8 mouse cellular contexts compared by ENCODE assay signal in the genomic region with DNA sequence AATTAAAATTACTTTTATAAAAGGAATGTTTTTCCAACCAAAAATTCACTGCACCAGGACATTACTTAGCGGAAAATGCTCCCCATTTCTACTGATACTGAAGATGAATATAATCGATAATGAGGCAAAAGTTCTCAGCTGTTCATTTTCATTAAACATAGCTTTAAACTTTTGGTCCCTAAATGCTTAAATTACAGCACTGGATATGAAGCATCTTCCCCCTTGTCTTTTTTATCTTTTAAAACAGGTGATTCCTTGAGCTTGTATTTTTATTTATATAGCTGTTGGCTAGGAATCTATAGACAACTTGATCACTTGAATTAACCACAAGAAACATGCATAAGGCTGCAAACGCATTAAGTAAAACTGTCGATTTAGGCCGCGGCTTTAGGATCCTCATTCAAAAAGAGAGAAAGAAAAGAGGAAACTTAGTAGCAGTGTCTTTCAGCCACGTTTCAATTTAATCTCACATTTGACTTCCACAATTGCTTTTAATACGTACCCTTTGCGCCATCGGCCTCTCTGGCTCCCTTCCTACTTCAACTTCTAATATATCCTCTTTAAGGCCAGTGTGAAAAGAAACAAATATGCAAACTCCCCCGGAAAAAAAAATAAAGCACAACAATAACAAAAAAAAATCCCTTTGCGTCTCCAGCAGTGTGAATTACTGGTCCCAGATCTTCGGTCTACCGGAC. TPM values are rescaled to one million over a fixed set of nuclear protein-coding genes. Genes with fewer than 3 reads are reported as not detected.
DNase-seq lines count a peak whose midpoint lies in the region; ATAC-seq and TF ChIP-seq lines count a peak whose summit lies in the region.

No protein-coding gene starts in this region.

- peaks cover 14% of the 10 kb centered on the region for H3K36me3 ChIP-seq in embryonic facial prominence, embryonic 14.5 days (ENCODE audit: control insufficient read depth, insufficient read depth, low read length)
- no peaks in the 10 kb centered on the region for H3K36me3 ChIP-seq in intestine, postnatal 0 days (ENCODE audit: control insufficient read depth, insufficient read depth)
- peaks cover 9% of the 10 kb centered on the region; the same call in 1 of the 2 replicates for H3K36me3 ChIP-seq in neural tube, embryonic 13.5 days

- DNase-seq in left cerebral cortex, adult 2 months (ENCODE audit: extremely low spot score in 1 of 2, low spot score in 2 of 2), result no peak
- DNase-seq in left cerebral cortex, postnatal 36 days (ENCODE audit: low spot score in 2 of 2), result no peak
- no peak for DNase-seq in embryonic facial prominence, embryonic 14.5 days (ENCODE audit: low spot score)
- DNase-seq in adrenal gland, postnatal 25 days, result no peak
- no peak for DNase-seq in cerebellum, adult 11 months
- DNase-seq in frontal cortex, adult 2 months (ENCODE audit: extremely low spot score in 1 of 2, low spot score in 1 of 2), result no peak

- H3K9me3 ChIP-seq in embryonic facial prominence, embryonic 14.5 days (ENCODE audit: control insufficient read depth, low read length), result no peaks in the 10 kb centered on the region
- no peaks in the 10 kb centered on the region for H3K9me3 ChIP-seq in intestine, postnatal 0 days (ENCODE audit: control insufficient read depth)
- H3K9me3 ChIP-seq in neural tube, embryonic 13.5 days, result no peaks in the 10 kb centered on the region

- peak overlapping the region; percentile 98 for H3K9ac ChIP-seq in embryonic facial prominence, embryonic 14.5 days (ENCODE audit: low read depth, low read length)
- H3K9ac ChIP-seq in intestine, postnatal 0 days (ENCODE audit: low read depth, low read length), result peak overlapping the region; percentile 79
- H3K9ac ChIP-seq in neural tube, embryonic 13.5 days, result peak overlapping the region; percentile 100

- WGBS in embryonic facial prominence, embryonic 14.5 days, result 4% methylated on average over 14 of the region's 14 CpGs
- 5% methylated on average over 14 of the region's 14 CpGs for WGBS in intestine, postnatal 0 days
- under 1% methylated on average over 14 of the region's 14 CpGs for WGBS in neural tube, embryonic 13.5 days

- intact Hi-C loops in left cerebral cortex, adult 2 months (cut with DNase I), result loop anchor here (2.0 to 5.0 kb wide), 2 partner anchors 141 to 1066 kb away; a partner anchor contains a TSS
- intact Hi-C loops in left cerebral cortex, postnatal 36 days (cut with DNase I), result loop anchor here (5.0 kb wide), 1 partner anchor 266 kb away; no protein-coding TSS in a partner anchor

- peak overlapping the region; percentile 90 for H3K4me2 ChIP-seq in embryonic facial prominence, embryonic 14.5 days (ENCODE audit: low read depth, low read length)
- H3K4me2 ChIP-seq in intestine, postnatal 0 days (replicated peaks; ENCODE audit: low read depth), result peak overlapping the region; percentile 90
- H3K4me2 ChIP-seq in neural tube, embryonic 13.5 days, result peak overlapping the region; percentile 92

- peak overlapping the region; percentile 48 for H3K4me3 ChIP-seq in left cerebral cortex, adult 2 months
- H3K4me3 ChIP-seq in embryonic facial prominence, embryonic 14.5 days (ENCODE audit: low read depth, low read length), result peak overlapping the region; percentile 73
- H3K4me3 ChIP-seq in intestine, postnatal 0 days (ENCODE audit: low read depth, low read length), result peak overlapping the region; percentile 65
- peak overlapping the region; percentile 77 for H3K4me3 ChIP-seq in neural tube, embryonic 13.5 days

- H3K27ac ChIP-seq in left cerebral cortex, adult 2 months, result no peak overlapping the region
- H3K27ac ChIP-seq in embryonic facial prominence, embryonic 14.5 days (replicated peaks; ENCODE audit: low read depth, low read length), result peak overlapping the region; percentile 99
- peak overlapping the region; percentile 91 for H3K27ac ChIP-seq in intestine, postnatal 0 days (ENCODE audit: low read depth, low read length)
- peak overlapping the region; percentile 100 for H3K27ac ChIP-seq in neural tube, embryonic 13.5 days (replicated peaks)

- peaks cover 12% of the 10 kb centered on the region; the same call in 1 of the 2 replicates for H3K27me3 ChIP-seq in embryonic facial prominence, embryonic 14.5 days (replicated peaks; ENCODE audit: control insufficient read depth, insufficient read depth, low read length)
- no peaks in the 10 kb centered on the region; the same call in 1 of the 2 replicates for H3K27me3 ChIP-seq in intestine, postnatal 0 days (replicated peaks; ENCODE audit: control insufficient read depth, insufficient read depth, low read length)
- H3K27me3 ChIP-seq in neural tube, embryonic 13.5 days, result no peaks in the 10 kb centered on the region

- TF ChIP-seq CTCF in left cerebral cortex, adult 2 months (IDR thresholded peaks at IDR 0.05), result no peak
- no peak for TF ChIP-seq CTCF in intestine, postnatal 0 days (IDR thresholded peaks at IDR 0.05; ENCODE audit: low read depth)

- peaks cover 13% of the 10 kb centered on the region; the same call in 1 of the 2 replicates for H3K4me1 ChIP-seq in embryonic facial prominence, embryonic 14.5 days (ENCODE audit: control insufficient read depth, insufficient read depth, low read length)
- no peaks in the 10 kb centered on the region for H3K4me1 ChIP-seq in intestine, postnatal 0 days (replicated peaks; ENCODE audit: control insufficient read depth, insufficient read depth, low read length)
- peaks cover 50% of the 10 kb centered on the region for H3K4me1 ChIP-seq in neural tube, embryonic 13.5 days (replicated peaks)

- no peak for ATAC-seq in embryonic facial prominence, embryonic 14.5 days (ENCODE audit: low read depth)
- ATAC-seq in intestine, postnatal 0 days, result no peak
- no peak for ATAC-seq in neural tube, embryonic 13.5 days (ENCODE audit: low read depth)

RNA-seq across cellular contexts. Expression of a gene that starts 0.9 kb away (rescaled TPM):
- 1 to 10 TPM; 4.8 to 4.9 TPM for total RNA-seq in left cerebral cortex, adult 2 months (2021)
- 1 to 10 TPM; 4.6 to 7.0 TPM for total RNA-seq in left cerebral cortex, postnatal 36 days (2021)
- 46.3 and 51.5 TPM in 2 replicates for polyA plus RNA-seq in embryonic facial prominence, embryonic 14.5 days (2014; fragmentation: Nextera tagmentation; extraction: Ambion mirVana)
- polyA plus RNA-seq in intestine, postnatal 0 days (2015; fragmentation: Nextera tagmentation; extraction: Ambion mirVana), result 22.1 and 22.9 TPM in 2 replicates
- polyA plus RNA-seq in neural tube, embryonic 13.5 days (2015; fragmentation: Nextera tagmentation; extraction: Ambion mirVana), result 159 and 171 TPM in 2 replicates
- total RNA-seq in adrenal gland, postnatal 25 days (2021), result 71.4 and 73.6 TPM in 2 replicates
- 21.9 and 22.7 TPM in 2 replicates for polyA plus RNA-seq in frontal cortex, adult 2 months (2012; rRNA removed)
